Mouse (Mus musculus) thymus, adult 2 months (tissue): ENCODE results near the gene Car11. TPM values are rescaled to one million over a fixed set of nuclear protein-coding genes. Genes with fewer than 3 reads are reported as not detected.

Experiments
- DNase-seq: peaks from one replicate; pipeline ENCODE4 v3.0.0; 2021
- H3K27ac ChIP-seq: fragments of 200-500 bp; 2 replicates; pipeline ENCODE4 v1.5.1; 2012; ENCODE audit warnings: low read length, control low read depth; ENCODE audit not compliant: control insufficient read depth, insufficient read depth
- H3K27me3 ChIP-seq: fragments of 200-500 bp; 2 replicates; pipeline ENCODE4 v1.6.1; 2012; ENCODE audit warnings: mild to moderate bottlenecking, low read length, moderate library complexity, mixed read lengths; ENCODE audit not compliant: control insufficient read depth, insufficient read depth
- H3K36me3 ChIP-seq: fragments of 200-500 bp; 2 replicates; pipeline ENCODE4 v1.6.1; 2012; ENCODE audit warnings: mild to moderate bottlenecking, low read length, moderate library complexity; ENCODE audit not compliant: control insufficient read depth, insufficient read depth
- H3K4me1 ChIP-seq: fragments of 200-500 bp; replicated peaks from 2 replicates; pipeline ENCODE4 v1.6.1; 2012; ENCODE audit warnings: low read length; ENCODE audit not compliant: control insufficient read depth, insufficient read depth
- H3K4me3 ChIP-seq: fragments of 200-500 bp; 2 replicates; pipeline ENCODE4 v1.5.1; 2012; ENCODE audit warnings: mild to moderate bottlenecking, low read length, control low read depth, moderate library complexity; ENCODE audit not compliant: control insufficient read depth, insufficient read depth
- CTCF ChIP-seq: fragments of 200-500 bp; IDR thresholded peaks from 2 replicates; pipeline ENCODE4 v1.5.1; 2012; ENCODE audit warnings: mild to moderate bottlenecking, control low read depth, low read length, moderate library complexity, borderline replicate concordance; ENCODE audit not compliant: control insufficient read depth, poor library complexity, insufficient read depth; ENCODE audit errors: extremely low read depth
- POLR2A ChIP-seq: fragments of 200-500 bp; IDR thresholded peaks from 2 replicates; pipeline ENCODE4 v1.6.1; 2012; ENCODE audit warnings: mild to moderate bottlenecking, low read length, control low read depth, moderate library complexity; ENCODE audit not compliant: control insufficient read depth, poor library complexity, insufficient read depth; ENCODE audit errors: extremely low read depth
- WGBS: fragments of 180-500 bp; shearing (Covaris S2); methylation state at CpG from one replicate; pipeline ENCODE4 v1.1.7; 2018; 5-methylcytosine and 5-hydroxymethylcytosine counted together
- polyA plus RNA-seq: library from polyadenylated mRNA; depleted of rRNA; stranded (reverse); fragments of >200 nt; gene quantifications from 2 replicates; pipeline ENCODE4 v1.2.3, GENCODE M21; 2012

The Car11 gene
- polyA plus RNA-seq, 1 experiment = 2.7 TPM

GRCm38 (mm10) chr7:45666161-45666560, 33.5 kb upstream of the Car11 start, which contains the start of gene Fut2:
Fut2 (minus strand) TSS chr7:45666394.
- 83% methylated on average over 7 of the region's 7 CpGs for WGBS
- no peak within 1 kb of the TSS for H3K4me3 ChIP-seq
- H3K36me3 ChIP-seq = no peaks in the 10 kb centered on the region
- DNase-seq = no peak
- no peak for TF ChIP-seq POLR2A
- no peak for TF ChIP-seq CTCF
- no peak within 1 kb of the TSS for H3K27ac ChIP-seq
- H3K4me1 ChIP-seq = no peaks in the 10 kb centered on the region
- no peaks in the 10 kb centered on the region for H3K27me3 ChIP-seq

DNA sequence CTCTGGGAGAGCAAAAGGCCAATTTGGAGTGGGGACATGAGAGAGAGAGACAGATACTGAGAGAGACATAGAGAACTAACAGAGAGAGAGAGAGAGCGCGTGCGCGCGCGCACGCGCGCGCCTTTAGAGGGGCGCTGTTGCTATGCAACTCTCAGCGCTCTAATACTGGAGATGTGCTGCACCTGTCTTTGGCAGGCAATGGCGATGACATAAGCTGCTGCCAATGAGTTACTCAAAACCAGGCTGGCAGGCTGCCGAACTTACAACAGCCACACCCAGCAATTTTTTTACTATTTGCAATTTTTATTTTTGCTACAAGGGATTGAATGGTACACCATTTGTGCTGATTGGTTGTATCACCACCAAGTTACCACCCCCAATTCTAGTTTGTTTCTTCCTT, 31.9 kb upstream of the Car11 start:
- DNase-seq = no peak
- no peaks in the 10 kb centered on the region for H3K36me3 ChIP-seq
- 89% methylated on average over 14 of the region's 14 CpGs for whole genome bisulfite sequencing
- H3K27ac ChIP-seq = no peak overlapping the region
- no peaks in the 10 kb centered on the region for H3K4me1 ChIP-seq
- no peak for TF ChIP-seq POLR2A
- no peak for TF ChIP-seq CTCF
- H3K27me3 ChIP-seq = no peaks in the 10 kb centered on the region
- H3K4me3 ChIP-seq = no peak overlapping the region

DNA sequence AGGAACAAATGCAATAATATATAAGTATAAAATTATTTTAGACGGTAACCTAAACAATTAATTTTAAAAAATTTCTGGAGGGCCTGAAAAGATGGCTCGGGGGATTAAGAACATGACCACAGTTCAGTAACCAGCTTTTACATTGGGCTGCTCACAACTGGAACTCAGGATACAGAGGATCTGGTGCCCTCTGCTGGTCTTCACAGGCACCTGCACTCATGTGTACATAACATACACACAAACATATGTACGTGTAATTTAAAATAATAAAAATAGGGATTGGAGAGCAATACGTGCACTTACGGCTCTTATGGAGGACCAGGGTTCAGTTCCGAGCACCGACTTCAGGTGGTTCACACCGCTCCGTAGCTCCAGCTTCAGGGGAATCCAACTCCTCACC, 30.7 kb upstream of the Car11 start:
- Histone ChIP-seq H3K4me3 (no peak overlapping the region), H3K27me3 (no peaks in the 10 kb centered on the region), H3K36me3 (no peaks in the 10 kb centered on the region), H3K27ac (no peak overlapping the region), H3K4me1 (no peaks in the 10 kb centered on the region)
- WGBS = 98% methylated on average over 9 of the region's 9 CpGs
- no peak for DNase-seq
- no peak for TF ChIP-seq CTCF
- TF ChIP-seq POLR2A = no peak

DNA sequence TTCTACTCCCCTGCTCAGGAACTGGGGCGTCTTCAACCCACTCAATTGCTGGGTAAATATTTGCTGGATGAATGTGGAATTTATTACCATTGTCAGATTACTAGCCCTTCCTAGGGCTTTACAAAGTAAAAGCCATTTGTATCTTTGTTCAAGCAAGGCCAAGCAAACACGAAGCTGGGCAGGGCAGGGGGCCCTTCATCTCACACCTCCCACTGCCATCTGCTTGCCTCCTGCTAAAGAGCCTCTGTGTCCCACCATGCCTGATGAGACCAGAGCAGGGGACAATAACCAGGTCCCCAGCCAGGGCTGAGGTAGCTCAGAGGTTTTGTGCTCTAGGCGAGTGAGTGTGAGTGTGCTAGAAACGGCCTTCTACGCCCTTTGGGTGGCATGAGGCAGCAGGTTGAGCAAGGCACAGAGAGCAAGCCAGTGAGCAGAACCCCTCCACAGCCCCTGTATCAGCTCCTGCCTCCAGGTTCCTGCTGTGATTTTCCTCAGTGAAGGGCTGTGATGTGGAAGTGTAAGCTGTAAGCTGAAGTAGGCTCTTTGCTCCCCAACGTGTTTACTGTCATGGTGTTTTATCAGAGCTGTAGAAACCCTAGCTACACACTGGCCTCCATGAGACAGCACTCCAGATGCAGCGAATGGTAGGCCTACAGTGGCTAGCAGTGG, 21.9 kb upstream of the Car11 start:
- no peaks in the 10 kb centered on the region for H3K36me3 ChIP-seq
- no peak overlapping the region for H3K27ac ChIP-seq
- no peaks in the 10 kb centered on the region for H3K27me3 ChIP-seq
- 94% methylated on average over 7 of the region's 7 CpGs for WGBS
- TF ChIP-seq POLR2A = no peak
- TF ChIP-seq CTCF = no peak
- H3K4me3 ChIP-seq = no peak overlapping the region
- DNase-seq = no peak
- H3K4me1 ChIP-seq = peaks cover 17% of the 10 kb centered on the region

DNA sequence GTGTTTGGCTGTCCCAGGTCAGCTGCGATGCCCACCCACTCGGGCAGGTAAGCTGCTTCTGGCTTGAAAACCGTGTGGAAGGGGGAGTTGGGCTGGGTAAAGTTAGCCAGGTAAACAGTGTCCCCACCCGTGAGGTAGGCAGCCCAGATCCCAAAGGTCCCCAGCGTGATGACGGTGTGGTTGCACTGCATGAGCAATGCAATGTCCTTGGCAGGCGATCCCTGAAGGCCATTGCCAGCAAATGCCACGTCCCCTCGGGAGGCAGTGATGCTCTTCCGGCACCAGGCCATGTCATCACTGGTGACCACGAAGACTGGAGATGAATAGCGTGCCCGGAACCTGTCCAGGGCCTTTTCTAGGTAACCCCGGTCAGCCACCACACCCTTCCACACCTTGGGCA, 21.1 kb upstream of the Car11 start:
- WGBS = 97% methylated on average over 14 of the region's 14 CpGs
- H3K4me3 ChIP-seq = no peak overlapping the region

DNA sequence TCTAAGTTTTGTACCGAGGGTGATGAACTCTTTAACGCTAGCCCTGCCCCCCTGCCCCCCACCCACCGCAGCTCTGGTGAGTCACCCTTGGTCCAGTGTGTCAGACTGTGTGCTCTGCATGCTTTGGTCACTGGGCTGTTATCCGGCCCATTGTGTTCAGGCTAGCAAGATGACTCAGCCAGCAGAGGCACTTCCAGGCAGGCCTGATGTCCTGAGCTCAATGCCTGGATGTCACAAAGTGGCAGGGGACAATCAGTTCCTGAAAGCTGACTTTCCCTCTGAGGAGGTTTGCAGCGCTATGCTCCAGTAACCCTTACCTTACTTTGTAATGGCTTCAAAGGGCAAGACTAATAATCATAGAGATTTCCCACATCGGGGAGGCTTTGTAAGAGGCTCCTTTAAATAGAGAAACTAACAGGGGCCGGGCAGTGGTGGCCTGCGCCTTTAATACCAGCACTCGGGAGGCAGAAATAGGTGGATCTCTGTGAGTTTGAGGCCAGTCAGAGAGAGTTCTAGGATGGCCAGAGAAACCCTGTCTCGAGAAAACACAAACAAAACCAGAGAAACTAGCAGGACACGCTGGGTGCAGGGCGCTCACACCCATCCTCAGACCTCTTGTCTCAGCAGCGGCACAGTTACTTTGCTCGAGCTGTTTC, 19.5 kb upstream of the Car11 start:
- TF ChIP-seq POLR2A (no peak), CTCF (no peak)
- Histone ChIP-seq H3K4me3 (no peak overlapping the region), H3K4me1 (peaks cover 32% of the 10 kb centered on the region), H3K27ac (no peak overlapping the region), H3K36me3 (no peaks in the 10 kb centered on the region), H3K27me3 (no peaks in the 10 kb centered on the region)
- 93% methylated on average over 14 of the region's 14 CpGs for WGBS
- DNase-seq = no peak

More for the DNA sequence above, 21.1 kb upstream of the Car11 start:
- DNase-seq = no peak
- peaks cover 24% of the 10 kb centered on the region for H3K4me1 ChIP-seq
- no peak for TF ChIP-seq POLR2A
- H3K27ac ChIP-seq = no peak overlapping the region
- no peaks in the 10 kb centered on the region for H3K36me3 ChIP-seq
- H3K27me3 ChIP-seq = no peaks in the 10 kb centered on the region

DNA sequence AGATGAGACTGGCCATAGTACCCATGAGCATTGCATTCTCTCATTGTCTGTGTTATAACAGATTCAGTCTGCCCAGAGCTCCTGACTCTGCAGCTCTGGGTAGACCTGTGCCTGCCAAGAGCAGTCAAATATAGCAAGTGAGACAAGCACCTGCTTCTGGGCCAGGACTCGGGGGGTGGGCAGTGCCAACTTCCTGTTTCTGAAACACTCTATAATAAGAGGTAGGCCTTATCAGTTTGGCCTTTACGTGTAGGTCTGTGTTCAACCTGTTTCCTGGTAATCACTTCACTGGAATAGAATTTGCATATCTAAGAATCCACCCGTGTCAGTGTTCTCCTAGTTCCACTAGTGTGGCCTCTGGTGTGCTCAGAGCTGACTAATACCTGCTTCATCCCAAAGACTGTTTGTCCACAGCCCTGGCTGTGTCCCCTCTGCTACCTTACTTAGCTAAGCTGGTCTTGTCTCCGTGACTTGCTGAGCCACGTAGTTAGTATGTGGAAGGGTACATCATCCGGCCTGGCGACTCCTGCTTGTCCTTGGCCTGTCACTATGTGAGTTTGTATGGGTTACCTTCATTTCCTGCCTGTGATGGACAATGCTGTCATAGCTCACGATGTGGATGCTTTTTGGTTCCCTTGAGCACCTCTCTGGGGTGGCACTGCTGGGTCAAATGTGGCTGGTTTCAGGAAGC, 18.5 kb upstream of the Car11 start:
- TF ChIP-seq POLR2A (no peak), CTCF (no peak)
- DNase-seq = no peak
- no peak overlapping the region for H3K4me3 ChIP-seq
- 39% methylated on average over 8 of the region's 8 CpGs for WGBS
- peak overlapping the region; percentile 44; the same call in 1 of the 2 replicates for H3K27ac ChIP-seq
- H3K27me3 ChIP-seq = no peaks in the 10 kb centered on the region
- no peaks in the 10 kb centered on the region for H3K36me3 ChIP-seq
- peaks cover 32% of the 10 kb centered on the region for H3K4me1 ChIP-seq
